Mouse (Mus musculus) adrenal gland, postnatal 25 days (tissue): Measurements from ENCODE around the gene Klhdc7b. TPM values are rescaled to one million over a fixed set of nuclear protein-coding genes. Genes with fewer than 3 reads are reported as not detected.
"Not testable (repeated sequence)": the region's sequence is repeated elsewhere in the genome, so short reads cannot be mapped to it uniquely, and the experiment has no call there.

Experiments
- DNase-seq: peaks from one replicate; pipeline ENCODE4 v3.0.0; 2021; ENCODE audit warnings: mixed read lengths
- total RNA-seq: library from RNA; stranded (reverse); gene quantifications from 2 replicates; pipeline ENCODE4 v1.2.3, GENCODE M21; 2021

Gene Klhdc7b
- total RNA-seq, 1 experiment from 2014 or later = not detected

DNA sequence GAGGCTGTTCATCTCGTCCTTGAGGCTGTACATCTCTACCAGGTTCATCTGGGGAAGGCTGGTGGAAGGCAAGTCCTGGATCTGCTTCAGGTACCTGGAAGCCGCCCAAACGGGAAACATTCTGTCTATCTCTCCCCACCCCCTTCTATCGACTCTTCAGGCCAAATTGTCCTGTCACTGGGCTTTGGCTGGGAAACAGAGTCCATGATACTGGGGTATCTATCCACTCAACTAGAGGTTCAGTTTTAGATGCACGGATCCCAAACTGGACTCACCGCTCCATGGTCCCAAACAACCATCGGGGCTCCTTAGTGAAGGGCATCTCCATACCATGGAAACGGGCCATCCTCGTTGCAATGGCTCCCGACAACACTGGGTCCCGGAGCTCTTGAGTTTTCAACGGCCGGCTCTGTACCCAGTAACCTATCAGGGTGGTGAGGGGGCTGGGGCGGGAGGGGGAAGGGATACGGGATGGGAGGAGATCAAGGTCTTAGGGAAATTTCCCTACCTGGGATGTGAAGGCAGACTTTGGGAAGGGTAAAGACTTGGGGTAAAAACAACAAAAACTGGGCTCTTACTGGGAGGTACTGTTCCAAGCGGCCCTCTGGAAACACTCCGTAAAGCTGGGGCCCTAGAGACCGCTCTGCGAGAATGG lies 43.5 kb downstream of the Klhdc7b start:
- no peak for DNase-seq

- no peak for DNase-seq
Measured at GRCm38 (mm10) chr15:89428821-89429351, 44.2 kb downstream of the Klhdc7b start.

DNA sequence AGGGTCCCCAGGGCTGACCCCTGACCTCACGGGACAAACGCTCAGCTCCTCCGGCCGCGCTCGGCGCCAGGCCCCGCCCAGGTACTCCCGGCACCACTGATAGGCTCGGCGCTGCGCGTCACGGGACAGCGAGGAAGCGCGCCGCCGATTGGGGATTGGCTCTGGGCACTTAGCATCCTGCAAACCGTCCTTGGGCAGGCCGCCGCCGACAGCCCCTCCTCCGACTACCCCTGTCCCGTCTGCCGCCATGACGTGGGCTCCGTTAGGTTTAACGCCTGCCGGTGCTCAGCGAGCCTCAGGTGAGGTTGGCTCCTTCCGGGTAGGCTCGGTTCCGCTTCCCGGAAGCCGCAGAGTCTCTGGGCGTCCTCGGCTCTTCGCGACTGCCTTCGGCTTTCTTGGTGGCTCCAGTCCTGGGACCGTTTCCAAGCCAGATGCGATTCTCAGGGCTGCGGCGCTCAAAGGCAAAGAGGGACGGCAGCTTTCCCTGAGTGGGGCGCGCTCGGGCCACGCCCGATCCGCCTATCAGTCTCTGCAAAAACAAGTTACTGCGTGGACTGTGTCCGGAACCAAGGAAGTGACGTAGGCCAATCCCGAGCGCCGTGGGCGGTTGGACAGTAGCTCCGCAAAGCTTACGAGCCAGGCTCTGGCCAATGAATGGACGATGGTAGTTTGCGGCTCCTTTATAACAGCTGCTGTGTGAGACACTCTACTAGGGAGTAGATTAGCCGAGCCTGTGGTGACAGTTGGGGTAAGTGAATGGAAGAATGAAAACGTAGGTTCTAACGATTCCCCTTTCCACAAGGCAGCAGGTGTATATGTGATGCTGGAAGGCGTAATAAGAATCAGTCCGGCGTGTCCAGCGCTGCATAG lies 44.9 kb downstream of the Klhdc7b start, which contains the start of the genes C730034F03Rik, Gm44502 and Chkb:
TSS of gene C730034F03Rik (plus strand) at position 238 of the 870 bp plus-strand sequence.
TSS of gene Gm44502 (minus strand) at position 345 of the 870 bp plus-strand sequence.
TSS of gene Chkb (minus strand) at position 557 of the 870 bp plus-strand sequence.
- DNase-seq = peak; percentile 92

GRCm38 (mm10) chr15:89430341-89430740 lies 45.6 kb downstream of the Klhdc7b start:
- no peak for DNase-seq

- not testable (repeated sequence) for DNase-seq
Measured at GRCm38 (mm10) chr15:89430771-89431170, 46.1 kb downstream of the Klhdc7b start.

DNA sequence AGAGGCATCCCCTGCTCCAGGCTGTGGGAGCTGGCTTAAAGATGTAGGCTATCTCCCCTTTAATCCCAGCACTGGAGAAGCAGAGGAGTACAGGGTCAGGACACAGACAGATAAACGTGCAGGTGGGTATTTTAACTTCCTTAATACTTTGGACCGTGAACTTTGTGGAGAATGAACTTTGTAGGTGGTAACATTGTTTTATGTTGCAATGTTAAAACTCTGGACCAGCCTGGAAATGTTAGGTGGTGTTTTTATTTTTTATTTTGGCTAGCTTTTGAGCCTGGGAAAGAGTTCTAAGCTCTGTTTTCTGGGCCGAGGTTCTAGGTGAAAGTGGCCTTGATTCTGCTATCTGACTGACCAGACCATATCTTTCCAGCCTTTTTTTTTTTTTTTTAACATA lies 46.6 kb downstream of the Klhdc7b start:
- no peak for DNase-seq

DNA sequence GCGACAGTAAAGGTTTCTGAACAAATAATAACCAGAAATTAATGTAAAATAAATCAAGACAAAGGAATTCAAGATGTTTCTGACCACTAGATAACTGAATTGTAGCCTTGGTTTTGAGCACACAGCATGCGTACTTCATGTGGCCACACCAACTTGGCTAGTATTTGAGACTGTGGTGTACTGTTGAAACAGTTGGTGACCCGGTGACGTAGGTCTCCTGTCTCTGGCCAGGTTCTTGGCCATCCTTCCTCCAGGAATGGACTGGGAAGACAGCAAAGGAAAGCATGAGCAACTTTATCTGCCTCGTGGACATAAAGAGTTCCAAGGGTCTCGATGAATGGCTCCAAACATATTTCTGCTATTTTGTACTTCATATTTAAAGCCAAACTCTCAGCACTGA lies 47.1 kb downstream of the Klhdc7b start:
- DNase-seq = no peak

- DNase-seq = no peak
Measured at GRCm38 (mm10) chr15:89432946-89433345, 48.2 kb downstream of the Klhdc7b start.

- no peak for DNase-seq
Measured at GRCm38 (mm10) chr15:89434136-89434535, 49.4 kb downstream of the Klhdc7b start.

DNA sequence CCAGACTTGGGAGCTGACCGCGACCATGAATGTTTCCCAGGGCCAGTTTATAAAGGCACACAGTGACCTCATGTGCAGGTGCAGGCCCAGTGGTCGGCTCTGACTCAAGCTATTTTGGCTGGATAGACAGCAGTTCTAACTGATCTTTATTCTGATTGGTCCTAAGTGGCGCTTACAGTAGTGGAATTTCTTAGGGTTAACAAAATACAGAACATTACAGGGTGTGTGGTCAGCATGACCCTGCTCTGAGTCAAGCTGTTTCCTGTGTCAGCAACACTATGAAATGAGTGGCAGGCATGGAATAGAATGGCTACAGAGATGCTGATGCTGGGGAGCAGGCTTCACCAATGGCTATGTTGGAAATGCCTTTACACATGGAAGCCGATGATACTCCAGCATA lies 51.2 kb downstream of the Klhdc7b start:
- no peak for DNase-seq

Other genes starting within 250 kb of the Klhdc7b start
- 8.1 and 11.3 TPM in 2 replicates for gene Mapk12, start 244.2 kb upstream of the Klhdc7b start, total RNA-seq
- 4.1 and 6.1 TPM in 2 replicates for gene Mapk11, start 235.3 kb upstream of the Klhdc7b start, total RNA-seq
- gene Plxnb2, start 204.1 kb upstream of the Klhdc7b start, total RNA-seq = 121 and 144 TPM in 2 replicates
- 5.7 and 9.1 TPM in 2 replicates for gene Dennd6b, start 188.4 kb upstream of the Klhdc7b start, total RNA-seq
- 43.3 and 45.8 TPM in 2 replicates for gene Ppp6r2, start 173.4 kb upstream of the Klhdc7b start, total RNA-seq
- gene Sbf1, start 69.6 kb upstream of the Klhdc7b start, total RNA-seq = 101 and 107 TPM in 2 replicates
- not detected in 2 replicates for gene Adm2, start 62.2 kb upstream of the Klhdc7b start, total RNA-seq
- gene Miox, start 50.5 kb upstream of the Klhdc7b start, total RNA-seq = not detected in 2 replicates
- gene Lmf2, start 29.3 kb upstream of the Klhdc7b start, total RNA-seq = 40.6 and 41.6 TPM in 2 replicates
- 67.8 and 88.4 TPM in 2 replicates for gene Ncaph2, start 29.2 kb upstream of the Klhdc7b start, total RNA-seq
- 26.0 and 35.6 TPM in 2 replicates for gene Sco2, start 11.1 kb upstream of the Klhdc7b start, total RNA-seq
- gene Tymp, start 7.9 kb upstream of the Klhdc7b start, total RNA-seq = 0.67 and 0.76 TPM in 2 replicates
- 0.91 TPM in 1 of 2 replicates, not detected in the other for gene Odf3b, start 5.6 kb upstream of the Klhdc7b start, total RNA-seq
- gene Syce3, start 25.6 kb downstream of the Klhdc7b start, total RNA-seq = not detected in 2 replicates
- gene Cpt1b, start 40.9 kb downstream of the Klhdc7b start, total RNA-seq = 101 and 132 TPM in 2 replicates
- gene C730034F03Rik, start 44.7 kb downstream of the Klhdc7b start, total RNA-seq = 1.5 and 2.0 TPM in 2 replicates
- gene Gm44502, start 44.8 kb downstream of the Klhdc7b start, total RNA-seq = 10.4 TPM in 1 of 2 replicates, not detected in the other
- gene Chkb, start 45.0 kb downstream of the Klhdc7b start, total RNA-seq = 72.8 and 73.9 TPM in 2 replicates
- gene Mapk8ip2, start 69.0 kb downstream of the Klhdc7b start, total RNA-seq = 6.2 and 10.1 TPM in 2 replicates
- gene Arsa, start 92.5 kb downstream of the Klhdc7b start, total RNA-seq = 21.8 and 22.2 TPM in 2 replicates
- 34.3 and 52.2 TPM in 2 replicates for gene Shank3, start 114.7 kb downstream of the Klhdc7b start, total RNA-seq
- gene Acr, start 183.4 kb downstream of the Klhdc7b start, total RNA-seq = 0.46 TPM in 1 of 2 replicates, not detected in the other
- 13.2 and 16.2 TPM in 2 replicates for gene Rabl2, start 207.0 kb downstream of the Klhdc7b start, total RNA-seq